Mouse (Mus musculus): ENCODE measurements around the gene Relt. TPM values are rescaled to one million over a fixed set of nuclear protein-coding genes. Genes with fewer than 3 reads are reported as not detected.

Gene Relt
- not detected for polyA plus RNA-seq (2014; fragmentation: Illumina TruSeq; extraction: RNeasy Lipid Tissue Mini Kit (QIAGEN cat#74804); ENCODE audit: low replicate concordance)

GRCm38 (mm10) chr7:100862828-100863638 lies at the start of gene Relt:
Relt (minus strand) TSS chr7:100863446.

Other genes starting within 250 kb of the Relt start
- 6.8 TPM for gene Plekhb1, start 201.0 kb downstream of the Relt start, polyA plus RNA-seq (2014; fragmentation: Illumina TruSeq; extraction: RNeasy Lipid Tissue Mini Kit (QIAGEN cat#74804); ENCODE audit: low replicate concordance)
- 11.5 TPM for gene Fam168a, start 156.8 kb downstream of the Relt start, polyA plus RNA-seq (2014; fragmentation: Illumina TruSeq; extraction: RNeasy Lipid Tissue Mini Kit (QIAGEN cat#74804); ENCODE audit: low replicate concordance)
- 0.30 TPM for gene Arhgef17, start 68.7 kb upstream of the Relt start, polyA plus RNA-seq (2014; fragmentation: Illumina TruSeq; extraction: RNeasy Lipid Tissue Mini Kit (QIAGEN cat#74804); ENCODE audit: low replicate concordance)
- gene P2ry6, start 111.2 kb upstream of the Relt start, polyA plus RNA-seq (2014; fragmentation: Illumina TruSeq; extraction: RNeasy Lipid Tissue Mini Kit (QIAGEN cat#74804); ENCODE audit: low replicate concordance), result 1.7 TPM
- gene P2ry2, start 149.4 kb upstream of the Relt start, polyA plus RNA-seq (2014; fragmentation: Illumina TruSeq; extraction: RNeasy Lipid Tissue Mini Kit (QIAGEN cat#74804); ENCODE audit: low replicate concordance), result 1.0 TPM
- gene Fchsd2, start 229.4 kb upstream of the Relt start, polyA plus RNA-seq (2014; fragmentation: Illumina TruSeq; extraction: RNeasy Lipid Tissue Mini Kit (QIAGEN cat#74804); ENCODE audit: low replicate concordance), result 151 TPM

Measured in small intestine, adult 10 weeks (tissue).